Mouse (Mus musculus) erythroblast, embryonic 14.5 days (primary cell): ENCODE measurements around the gene Npm1.

Experiments used
- GATA1 ChIP-seq: IDR thresholded peaks from 2 replicates; pipeline ENCODE4 v1.6.1; 2012; ENCODE audit warnings: low read length, inconsistent platforms, mixed read lengths
- TAL1 ChIP-seq: IDR thresholded peaks from 3 replicates; pipeline ENCODE4 v1.6.1; 2012; ENCODE audit warnings: low read length, inconsistent platforms, mixed read lengths

DNA sequence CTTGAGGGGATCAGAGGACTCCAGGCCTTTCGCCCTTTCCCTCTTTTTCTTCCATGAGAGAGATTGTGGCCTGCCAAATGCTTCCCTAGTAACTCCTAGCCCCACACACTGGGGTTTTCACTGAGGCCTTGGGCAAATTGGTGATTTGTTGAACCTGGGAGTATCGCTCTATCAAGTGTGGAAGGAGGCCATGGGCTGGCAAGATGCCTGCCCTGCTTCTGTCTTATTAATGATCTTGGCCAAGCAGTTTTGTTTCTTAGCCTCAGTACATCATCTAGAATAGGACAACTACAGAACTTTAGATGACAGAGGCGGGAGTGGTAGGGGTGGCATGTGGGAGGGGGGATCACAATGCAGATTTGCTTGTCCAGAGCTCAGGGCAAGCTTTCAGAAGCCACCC is 47.2 kb downstream of the Npm1 start:
- TF ChIP-seq GATA1 (no peak), TAL1 (no peak)
